Mouse (Mus musculus) common myeloid progenitor, adult 5-6 weeks (primary cell): ENCODE data around the gene Cachd1. TPM values are rescaled to one million over a fixed set of nuclear protein-coding genes. Genes with fewer than 3 reads are reported as not detected.
A peak's percentile ranks its signal among the peaks of the same experiment; 100 is the strongest.

Experiments
- ATAC-seq: replicated peaks from 2 replicates; pipeline ENCODE4 v1.8.0; 2016; ENCODE audit warnings: low read depth, mild to moderate bottlenecking, moderate TSS enrichment, inconsistent platforms; ENCODE audit not compliant: poor library complexity, severe bottlenecking
- total RNA-seq: library from RNA; stranded (forward); fragments of 200-1000, 187-1606 nt; gene quantifications from 2 replicates; pipeline ENCODE4 v1.2.3, GENCODE M21; 2017

Cachd1 gene
- total RNA-seq, 1 experiment from 2014 or later, result 3.1 TPM

DNA sequence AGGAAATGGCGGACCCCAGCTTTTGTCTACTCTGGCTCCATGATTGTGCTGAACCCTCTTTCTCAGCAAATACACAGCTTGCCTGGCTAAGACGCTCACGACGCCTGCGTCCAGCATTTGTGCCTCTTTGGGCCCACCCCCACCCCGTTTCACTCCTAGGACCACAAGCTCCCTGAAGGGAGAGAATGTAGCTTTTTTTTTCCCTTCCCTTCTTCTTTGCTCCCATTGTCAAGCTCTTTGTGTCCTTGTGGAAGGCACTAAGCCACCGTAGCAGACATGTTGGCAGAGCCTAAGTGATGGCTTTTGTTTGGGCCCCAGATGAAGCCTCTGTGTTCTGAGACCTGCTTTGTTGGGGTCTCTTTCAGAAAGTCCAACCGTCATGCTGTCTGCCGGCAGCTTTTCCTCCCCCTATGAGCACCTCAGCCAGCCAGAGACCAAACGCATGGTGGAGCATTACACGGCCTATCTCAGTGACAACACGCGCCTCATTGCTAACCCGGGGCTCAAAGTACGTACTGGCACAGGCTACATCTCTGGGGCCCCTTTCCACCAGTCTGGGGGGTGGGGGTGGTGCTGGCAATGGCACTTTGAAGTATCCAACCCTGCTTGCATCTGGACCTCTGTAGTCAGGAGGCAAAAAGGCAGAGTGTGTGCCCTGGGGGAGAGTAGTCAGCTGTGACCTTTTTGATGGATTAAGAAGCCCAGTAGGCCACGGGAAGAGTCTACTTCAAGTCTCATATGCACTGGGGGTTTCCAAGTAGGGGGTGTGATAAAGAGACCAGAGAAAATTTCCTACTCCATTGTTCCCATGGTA lies 197.4 kb downstream of the Cachd1 start:
- no peak for ATAC-seq

DNA sequence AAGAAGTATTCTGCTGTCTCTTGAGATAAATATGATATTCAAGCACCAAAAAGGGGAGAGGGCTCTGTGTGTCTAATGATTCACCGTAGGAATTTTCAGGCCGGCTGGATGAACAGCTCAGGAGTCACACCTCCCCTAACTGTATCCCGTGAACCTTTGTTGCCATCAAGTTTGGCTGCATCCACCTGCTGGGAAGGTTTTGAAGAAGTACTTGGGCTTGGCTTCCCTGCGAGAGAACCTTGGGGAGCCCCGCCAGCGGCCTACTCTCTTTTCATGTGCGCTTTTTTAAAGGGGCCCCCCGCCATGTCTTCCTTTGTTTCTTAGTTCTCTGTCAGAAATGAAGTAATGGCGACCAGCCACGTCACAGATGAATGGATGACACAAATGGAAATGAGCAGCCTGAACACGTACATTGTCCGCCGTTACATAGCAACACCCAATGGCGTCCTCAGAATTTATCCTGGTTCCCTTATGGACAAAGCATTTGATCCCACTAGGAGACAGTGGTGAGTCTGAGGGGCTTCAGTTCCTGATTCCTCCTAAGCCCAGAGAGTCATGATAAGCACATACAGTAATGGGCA lies 198.1 kb downstream of the Cachd1 start:
- ATAC-seq, result no peak

DNA sequence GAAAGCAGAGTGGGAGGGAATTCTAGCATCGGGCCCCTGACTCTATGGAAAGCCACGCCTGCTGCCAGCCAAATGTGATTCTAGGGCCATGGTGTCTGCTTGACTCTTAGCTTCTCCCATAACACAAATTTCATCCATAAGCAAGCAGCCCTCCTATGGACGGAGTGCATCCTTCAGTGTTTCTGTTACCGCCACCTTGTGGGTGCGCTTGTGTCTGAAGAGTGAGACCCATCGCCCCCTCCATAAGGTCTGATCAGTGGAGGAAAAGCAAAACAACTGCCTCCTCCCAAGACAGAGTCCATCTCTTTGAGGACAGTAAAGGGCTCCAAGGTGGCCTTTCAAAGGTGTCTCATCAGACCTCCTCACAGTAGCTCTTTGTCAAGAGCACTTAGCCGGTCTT lies 201.0 kb downstream of the Cachd1 start:
- ATAC-seq, result no peak

DNA sequence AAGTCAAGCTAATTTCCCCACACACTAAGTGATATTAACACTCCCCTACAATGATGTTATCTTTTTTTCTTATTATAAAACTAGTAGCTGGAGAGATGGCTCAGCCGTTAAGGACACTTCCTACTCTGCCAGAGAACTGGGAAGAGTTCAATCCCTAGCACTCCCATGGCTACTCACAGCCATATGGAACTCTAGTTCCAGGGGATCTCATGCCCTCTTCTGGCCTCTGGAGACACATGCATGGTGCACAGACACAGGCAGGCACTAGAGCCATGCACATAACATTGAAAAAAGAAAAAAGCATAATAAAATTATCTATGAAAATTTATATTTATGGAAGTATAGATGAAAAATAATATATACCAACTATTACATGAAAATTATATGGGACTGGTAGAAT lies 210.7 kb downstream of the Cachd1 start:
- no peak for ATAC-seq

DNA sequence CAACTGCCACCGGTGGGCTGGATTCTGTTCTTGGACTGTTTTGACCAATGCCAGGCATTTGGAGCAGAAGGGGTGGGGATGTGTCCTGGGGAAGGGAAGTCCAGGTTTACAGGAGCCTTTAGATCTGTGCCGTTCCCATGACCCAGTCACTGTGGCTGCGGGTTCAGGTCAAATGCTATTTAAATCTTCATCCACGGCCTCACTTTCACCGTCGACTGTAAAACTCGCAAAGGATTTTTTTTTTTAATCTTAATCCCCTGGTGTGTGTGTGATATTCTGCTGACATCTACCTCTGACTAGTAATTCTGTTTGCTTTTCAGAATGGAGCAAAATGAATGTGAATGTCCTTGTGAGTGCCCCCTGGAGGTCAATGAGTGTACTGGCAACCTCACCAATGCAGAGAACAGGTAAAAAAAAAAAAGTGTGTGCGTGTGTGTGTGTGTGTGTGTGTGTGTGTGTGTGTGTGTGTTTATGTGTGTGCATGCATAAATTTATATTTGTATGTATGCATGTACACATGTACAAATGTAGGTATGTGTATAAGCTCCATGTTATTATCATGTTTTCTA lies 211.8 kb downstream of the Cachd1 start:
- ATAC-seq, result peak; percentile 65; the same call in 1 of the 2 replicates

DNA sequence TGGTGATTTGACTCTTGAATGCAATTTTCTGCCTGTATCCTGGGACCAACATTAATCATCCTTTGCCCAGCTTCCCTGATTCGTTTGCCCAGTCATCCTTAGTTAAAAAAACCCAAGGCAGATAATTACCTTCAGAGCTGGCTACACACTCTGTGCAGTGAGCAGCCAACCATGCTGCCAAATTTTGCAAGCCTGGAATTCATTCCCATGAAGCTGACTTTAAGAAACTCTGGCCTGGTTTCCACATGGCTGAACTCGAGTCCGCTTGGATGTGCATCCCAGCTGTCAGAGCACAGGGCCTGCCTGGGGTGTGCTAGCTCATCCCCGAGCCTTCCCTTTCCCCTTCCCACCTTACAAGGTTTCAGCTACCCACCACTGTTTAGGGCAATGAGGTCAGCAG lies 214.5 kb downstream of the Cachd1 start:
- no peak for ATAC-seq

DNA sequence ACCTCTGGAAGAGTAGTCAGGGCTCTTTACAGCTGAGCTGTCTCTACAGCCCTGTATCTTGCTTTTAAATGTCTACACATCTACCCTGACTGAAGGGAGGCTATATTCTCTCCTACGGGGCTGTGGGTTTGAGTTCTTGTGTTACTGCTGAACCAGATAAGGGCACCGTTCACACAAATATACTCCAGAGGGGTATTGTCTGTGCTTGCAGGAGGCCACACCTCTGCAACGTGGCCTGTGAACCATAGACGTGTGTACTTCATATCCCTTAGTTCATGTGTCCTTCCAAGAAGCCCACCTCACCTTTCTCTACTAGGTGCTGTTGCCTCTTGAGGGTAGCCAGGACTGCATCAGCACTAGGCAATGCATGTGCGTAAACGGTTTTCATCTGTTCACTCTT lies 215.6 kb downstream of the Cachd1 start:
- ATAC-seq, result no peak

DNA sequence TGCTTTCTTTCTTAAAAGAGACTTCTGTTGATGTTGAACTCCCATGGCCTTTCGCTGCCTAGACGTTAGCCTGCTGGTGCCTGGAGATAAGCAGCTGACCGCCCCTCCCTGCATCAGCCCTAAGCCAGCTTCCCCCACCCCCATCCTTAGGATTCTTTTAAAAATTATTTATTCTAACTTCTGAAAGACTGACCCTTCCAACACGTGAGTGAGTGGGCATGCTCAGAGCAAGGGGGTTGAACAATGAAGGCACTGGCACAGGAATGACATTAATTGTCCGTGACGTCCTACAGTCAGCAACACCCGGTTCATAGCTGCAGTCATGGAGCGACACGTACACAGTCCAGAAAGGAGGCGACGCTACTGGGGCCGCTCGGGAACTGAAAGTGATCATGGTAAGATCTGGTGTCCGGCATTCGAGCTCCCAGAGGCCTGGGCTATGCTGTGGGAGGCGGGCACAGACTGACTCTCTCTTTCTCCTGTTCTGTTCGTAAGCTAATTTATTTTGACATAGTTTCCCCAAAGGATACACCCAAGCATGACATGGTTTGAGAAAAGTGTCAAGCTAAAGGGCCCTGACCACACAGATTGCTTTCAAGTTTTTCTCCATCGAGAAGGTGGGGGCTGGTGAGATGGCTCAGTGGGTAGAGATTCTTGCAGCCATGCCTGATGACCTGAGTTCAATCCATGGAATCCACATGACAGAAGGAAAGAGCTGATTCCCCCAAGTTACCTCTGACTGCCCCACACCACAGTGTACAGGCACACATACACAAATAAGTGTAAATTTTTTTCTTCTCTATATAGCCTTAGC lies 218.2 kb downstream of the Cachd1 start:
- ATAC-seq, result peak; percentile 57

DNA sequence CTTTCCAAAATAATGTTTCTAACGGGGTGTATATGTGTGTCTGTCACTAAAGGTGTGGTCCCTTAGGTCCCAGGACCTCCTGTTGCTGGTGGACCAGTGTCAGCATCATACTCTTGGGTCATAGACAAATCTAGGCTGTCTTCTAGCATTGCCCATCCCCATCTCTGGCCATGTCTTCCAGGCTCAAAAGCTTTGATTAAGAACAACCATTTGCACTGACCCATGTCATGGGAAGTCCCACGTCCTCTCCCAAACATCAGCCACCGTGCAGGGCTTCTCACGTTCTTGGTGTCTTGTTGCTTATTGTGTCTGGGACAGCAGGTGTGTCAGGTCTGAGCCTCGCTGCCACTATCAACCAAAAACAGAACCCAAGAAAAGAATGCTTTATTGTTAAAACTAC lies 219.1 kb downstream of the Cachd1 start:
- ATAC-seq, result no peak

DNA sequence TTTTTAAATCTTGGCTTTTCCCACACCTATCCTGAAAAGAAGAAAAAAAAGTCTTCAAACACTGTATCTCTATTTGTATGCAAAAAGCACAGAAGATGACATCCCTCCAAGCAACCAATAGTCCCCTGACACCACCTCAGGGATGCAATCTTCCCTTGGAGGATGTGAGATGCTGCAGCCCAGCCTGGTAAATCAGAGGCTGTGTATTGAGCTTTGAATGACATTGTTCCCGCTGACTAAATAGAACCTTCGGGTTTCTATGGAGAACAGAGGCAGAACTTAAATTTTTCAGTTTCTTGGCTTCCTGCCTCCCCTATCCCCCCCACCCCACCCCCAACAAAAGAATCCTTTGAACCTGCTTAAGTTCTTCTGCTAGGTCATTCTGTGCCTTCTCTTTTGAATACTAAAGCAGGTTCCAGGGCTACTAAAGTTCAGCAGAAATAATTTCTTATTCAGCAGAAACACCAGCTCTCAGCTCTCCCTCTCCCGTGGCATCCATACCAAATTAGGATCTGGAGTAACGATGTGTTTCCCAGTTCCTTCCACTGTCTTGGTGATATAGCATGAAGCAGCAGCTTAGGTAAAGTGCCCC lies 219.7 kb downstream of the Cachd1 start:
- no peak for ATAC-seq

DNA sequence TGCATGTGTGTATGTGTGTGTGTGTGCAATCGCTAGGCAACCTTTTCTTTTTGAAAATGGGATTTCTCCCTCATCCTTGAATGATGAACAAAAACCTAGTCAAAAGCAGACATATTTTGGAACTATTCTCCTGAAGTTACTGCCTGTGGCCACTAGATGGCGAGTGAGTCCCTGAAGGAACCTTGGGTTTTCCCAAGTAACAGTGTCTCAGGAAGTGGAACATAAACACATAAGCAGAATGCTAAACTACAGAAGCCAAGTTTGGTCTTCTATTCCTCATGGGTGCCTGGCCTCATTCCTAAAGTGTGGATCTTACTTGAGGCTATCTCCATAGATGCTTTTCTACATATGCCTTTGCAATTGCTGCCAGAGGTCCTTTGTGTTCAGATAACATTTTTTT lies 221.7 kb downstream of the Cachd1 start:
- ATAC-seq, result peak; percentile 71; the same call in 1 of the 2 replicates

DNA sequence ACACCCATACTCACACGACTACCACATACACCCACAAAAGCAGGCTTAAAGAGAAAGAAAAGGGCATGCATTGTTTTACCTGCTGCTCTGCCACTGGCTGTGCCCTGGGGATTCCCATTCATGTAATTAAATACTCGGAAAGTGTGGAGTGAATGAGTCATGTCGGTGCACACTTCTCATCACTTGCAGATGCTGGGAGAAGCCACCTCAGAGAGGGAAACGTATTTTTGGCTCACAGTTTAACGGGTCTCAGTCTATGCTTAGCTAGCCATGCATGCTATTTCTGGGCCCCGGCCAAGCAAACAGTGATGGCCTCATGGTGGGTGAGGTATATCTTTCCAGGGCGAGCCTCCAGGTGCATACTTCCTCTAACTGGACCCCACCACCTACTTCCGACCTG lies 222.4 kb downstream of the Cachd1 start:
- ATAC-seq, result no peak

DNA sequence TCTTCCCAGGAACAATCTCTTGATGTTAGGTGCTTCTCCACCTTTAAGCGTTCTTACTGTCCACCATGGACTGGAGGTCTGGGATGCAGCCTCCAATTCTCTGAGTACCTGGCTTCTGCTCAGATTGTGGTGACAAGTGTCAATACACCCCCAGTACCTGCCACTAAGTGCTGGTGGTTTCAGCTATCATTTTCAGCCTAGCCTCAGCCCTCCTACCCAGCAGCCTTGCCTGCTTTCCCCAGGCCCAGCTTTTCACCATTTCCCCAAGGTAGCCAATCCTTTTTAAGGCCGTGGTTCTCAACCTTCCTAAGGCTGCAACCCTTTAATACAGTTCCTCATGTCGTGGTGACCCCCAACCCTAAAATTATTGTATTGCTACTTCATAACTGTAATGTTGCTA lies 224.1 kb downstream of the Cachd1 start:
- ATAC-seq, result no peak

DNA sequence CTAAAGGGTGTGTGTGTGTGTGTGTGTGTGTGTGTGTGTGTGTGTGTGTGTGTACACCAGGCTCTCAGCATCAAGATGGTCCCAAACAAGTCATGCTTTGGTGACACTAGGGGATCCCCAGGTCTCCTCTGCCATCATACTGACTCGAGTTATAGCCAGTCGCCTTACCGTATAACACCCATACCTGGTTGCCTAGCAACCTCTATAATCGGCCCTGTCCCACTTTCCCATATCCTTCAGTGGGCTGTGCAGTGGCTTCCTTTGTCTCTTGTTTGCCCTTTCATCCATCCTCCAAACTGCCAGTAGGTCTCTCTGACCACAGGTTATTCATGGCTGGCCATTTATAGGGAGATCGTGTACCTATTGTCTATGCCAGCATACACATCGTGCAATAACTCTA lies 224.6 kb downstream of the Cachd1 start:
- no peak for ATAC-seq

DNA sequence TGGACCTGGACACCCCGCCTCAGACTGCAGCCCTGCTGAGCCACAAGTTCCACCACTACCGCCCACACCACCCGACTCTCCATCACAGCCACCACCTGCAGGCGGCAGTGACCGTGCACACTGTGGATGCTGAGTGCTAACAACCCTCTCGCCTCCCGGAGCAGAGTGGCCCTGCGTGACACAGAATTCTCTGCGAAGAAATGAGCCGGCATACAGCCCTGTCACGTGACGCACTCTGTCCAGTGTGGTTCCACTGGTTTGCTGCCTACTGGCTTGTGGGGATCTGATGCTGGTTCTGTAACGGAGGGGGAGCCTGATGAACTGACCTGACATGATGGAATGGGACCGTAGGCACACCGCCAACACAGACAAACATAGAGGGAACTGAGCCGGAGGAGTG lies 226.5 kb downstream of the Cachd1 start:
- ATAC-seq, result no peak

DNA sequence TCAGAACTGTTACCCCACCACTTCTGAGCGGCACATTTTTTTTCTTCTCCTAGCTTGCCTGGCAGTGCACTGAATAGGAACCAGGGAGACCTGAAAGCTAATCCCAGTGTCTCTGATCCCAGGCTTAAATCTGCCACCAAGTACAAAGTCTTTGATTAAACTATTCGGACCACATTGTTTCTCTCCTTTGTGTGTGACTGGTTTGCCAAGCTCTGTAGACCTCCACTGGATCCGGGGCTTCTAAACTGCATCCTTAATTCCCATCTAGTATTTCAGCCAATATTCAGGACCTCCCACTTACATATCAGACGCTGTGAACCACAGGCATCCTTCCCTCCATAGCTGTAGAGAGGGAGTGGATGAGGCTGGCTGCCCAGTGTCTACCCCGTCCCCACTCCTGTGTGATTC lies 231.9 kb downstream of the Cachd1 start:
- ATAC-seq, result no peak

DNA sequence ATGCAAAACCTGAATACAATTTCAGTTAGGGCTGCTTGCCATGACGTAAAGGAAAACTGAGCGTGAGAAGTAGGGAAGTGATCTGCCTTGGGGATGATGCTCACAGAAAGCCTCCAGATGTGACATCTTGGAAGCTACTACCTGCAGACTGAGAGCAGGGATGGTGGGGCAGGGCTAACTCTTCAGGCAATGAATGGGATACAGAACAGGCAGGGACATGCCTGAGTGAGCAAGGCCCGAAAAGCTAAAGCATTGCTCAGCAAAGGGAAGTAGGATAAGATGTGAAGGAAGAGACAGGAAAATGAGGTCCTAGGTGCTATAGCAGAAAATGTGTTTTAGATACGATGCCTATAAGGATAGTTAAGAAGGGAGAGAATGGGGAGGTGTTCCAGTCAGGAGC lies 232.6 kb downstream of the Cachd1 start:
- no peak for ATAC-seq

DNA sequence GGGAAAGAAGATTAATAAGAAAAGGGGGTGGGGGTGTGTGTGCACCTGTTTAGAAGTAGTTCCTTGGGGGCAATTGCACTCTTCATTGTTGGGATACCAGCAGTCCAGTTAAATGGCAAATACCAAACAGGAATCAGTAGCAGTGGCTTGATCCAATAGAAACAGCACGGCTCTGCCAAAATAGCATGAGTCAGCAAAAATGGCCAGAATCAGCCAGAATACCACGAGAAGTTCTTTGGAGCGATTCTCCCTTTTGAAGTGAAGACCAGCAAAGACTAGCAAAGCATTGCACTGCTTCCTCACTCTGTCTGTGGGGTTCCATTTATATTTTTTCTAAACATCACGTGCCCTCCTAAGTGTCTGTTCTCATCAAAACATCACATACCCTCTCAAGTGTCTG lies 241.3 kb downstream of the Cachd1 start:
- ATAC-seq, result no peak

DNA sequence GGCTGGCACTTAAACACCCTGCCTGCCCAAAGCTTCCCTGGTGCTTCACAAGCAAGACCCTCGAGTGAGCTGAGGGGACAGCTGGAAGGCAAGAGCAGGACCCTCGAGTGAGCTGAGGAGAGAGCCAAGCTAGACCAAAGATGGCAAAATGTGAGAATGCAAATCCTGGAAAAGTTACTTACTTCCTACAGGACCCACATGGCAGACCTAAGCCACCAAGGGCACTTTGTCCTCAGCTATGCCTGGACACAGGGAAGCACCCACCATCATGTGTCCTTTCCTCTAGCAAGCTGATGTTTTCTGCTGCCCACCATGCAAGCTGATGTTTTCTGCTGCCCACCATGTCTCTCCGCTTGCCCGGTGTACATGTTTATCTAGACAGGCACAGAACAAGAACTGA lies 244.1 kb downstream of the Cachd1 start, which contains the start of gene Gm10577:
Gm10577 (minus strand) TSS at position 101 of the 400 bp plus-strand sequence.
- ATAC-seq, result no peak

DNA sequence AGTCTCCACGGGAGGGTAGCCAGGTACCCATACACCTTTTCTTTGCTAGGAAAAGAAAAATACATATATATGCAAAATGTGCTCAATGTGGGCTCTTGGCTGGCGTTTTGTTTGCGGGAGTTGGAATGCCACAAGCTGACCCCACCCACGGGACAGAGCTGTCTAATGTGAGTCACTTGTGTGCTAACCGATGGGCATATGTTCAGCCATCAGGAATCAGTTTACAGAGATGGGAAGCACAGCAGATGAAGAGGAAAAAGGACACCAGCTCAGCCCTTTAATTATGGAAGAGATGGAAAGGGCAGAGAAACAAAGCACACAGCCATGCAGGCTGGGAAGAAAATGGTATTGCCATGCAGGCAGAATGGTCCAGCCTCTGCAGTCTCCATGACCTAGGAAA lies 250.1 kb downstream of the Cachd1 start:
- no peak for ATAC-seq
